Mouse (Mus musculus): ENCODE data around the gene Pdcd11. TPM values are rescaled to one million over a fixed set of nuclear protein-coding genes. Genes with fewer than 3 reads are reported as not detected.

Gene Pdcd11
- polyA plus RNA-seq, 1 experiment from 2014 or later = 5.9 TPM

GRCm38 (mm10) chr19:47104641-47105271 lies 14.2 kb downstream of the Pdcd11 start:
- Histone ChIP-seq H3K4me1 (ENCODE audit: control insufficient read depth, insufficient read depth, low read length) (no peaks in the 10 kb centered on the region), H3K27me3 (ENCODE audit: control insufficient read depth, insufficient read depth, low read length) (no peaks in the 10 kb centered on the region), H3K36me3 (ENCODE audit: control insufficient read depth, insufficient read depth, low read length) (peaks cover 80% of the 10 kb centered on the region), H3K4me2 (ENCODE audit: low read depth, low read length) (no peak overlapping the region), H3K27ac (ENCODE audit: low read depth, low read length) (no peak overlapping the region), H3K9me3 (ENCODE audit: control insufficient read depth, low read length) (no peaks in the 10 kb centered on the region), H3K4me3 (ENCODE audit: low read depth, low read length) (no peak overlapping the region), H3K9ac (replicated peaks; ENCODE audit: low read depth, low read length) (no peak overlapping the region)
- WGBS = 93% methylated on average over 9 of the region's 9 CpGs
- no peak for ATAC-seq (ENCODE audit: low read depth)

GRCm38 (mm10) chr19:47118634-47119033 lies 28.1 kb downstream of the Pdcd11 start:
- no peak for ATAC-seq (ENCODE audit: low read depth)
- H3K27ac ChIP-seq (ENCODE audit: low read depth, low read length) = no peak overlapping the region
- H3K4me2 ChIP-seq (ENCODE audit: low read depth, low read length) = no peak overlapping the region
- no peaks in the 10 kb centered on the region for H3K4me1 ChIP-seq (ENCODE audit: control insufficient read depth, insufficient read depth, low read length)
- no peaks in the 10 kb centered on the region for H3K9me3 ChIP-seq (ENCODE audit: control insufficient read depth, low read length)
- WGBS = 93% methylated on average over 2 of the region's 2 CpGs
- peaks cover 27% of the 10 kb centered on the region for H3K36me3 ChIP-seq (ENCODE audit: control insufficient read depth, insufficient read depth, low read length)
- H3K9ac ChIP-seq (replicated peaks; ENCODE audit: low read depth, low read length) = no peak overlapping the region
- no peak overlapping the region for H3K4me3 ChIP-seq (ENCODE audit: low read depth, low read length)
- H3K27me3 ChIP-seq (ENCODE audit: control insufficient read depth, insufficient read depth, low read length) = no peaks in the 10 kb centered on the region

- no peaks in the 10 kb centered on the region for H3K9me3 ChIP-seq (ENCODE audit: control insufficient read depth, low read length)
- no peak overlapping the region for H3K27ac ChIP-seq (ENCODE audit: low read depth, low read length)
- no peak overlapping the region for H3K9ac ChIP-seq (replicated peaks; ENCODE audit: low read depth, low read length)
- H3K4me1 ChIP-seq (ENCODE audit: control insufficient read depth, insufficient read depth, low read length) = no peaks in the 10 kb centered on the region
- WGBS = 39% methylated on average over 4 of the region's 4 CpGs
- no peaks in the 10 kb centered on the region for H3K27me3 ChIP-seq (ENCODE audit: control insufficient read depth, insufficient read depth, low read length)
- ATAC-seq (ENCODE audit: low read depth) = no peak
- no peak overlapping the region for H3K4me2 ChIP-seq (ENCODE audit: low read depth, low read length)
- peaks cover 30% of the 10 kb centered on the region for H3K36me3 ChIP-seq (ENCODE audit: control insufficient read depth, insufficient read depth, low read length)
- no peak overlapping the region for H3K4me3 ChIP-seq (ENCODE audit: low read depth, low read length)
Measured at GRCm38 (mm10) chr19:47121054-47121453, 30.5 kb downstream of the Pdcd11 start.

- Histone ChIP-seq H3K4me2 (ENCODE audit: low read depth, low read length) (no peak overlapping the region), H3K4me3 (ENCODE audit: low read depth, low read length) (no peak overlapping the region), H3K27ac (ENCODE audit: low read depth, low read length) (no peak overlapping the region), H3K9me3 (ENCODE audit: control insufficient read depth, low read length) (no peaks in the 10 kb centered on the region), H3K27me3 (ENCODE audit: control insufficient read depth, insufficient read depth, low read length) (no peaks in the 10 kb centered on the region), H3K4me1 (ENCODE audit: control insufficient read depth, insufficient read depth, low read length) (no peaks in the 10 kb centered on the region), H3K36me3 (ENCODE audit: control insufficient read depth, insufficient read depth, low read length) (peaks cover 36% of the 10 kb centered on the region), H3K9ac (replicated peaks; ENCODE audit: low read depth, low read length) (no peak overlapping the region)
- 27% methylated on average over 2 of the region's 2 CpGs for WGBS
- ATAC-seq (ENCODE audit: low read depth) = no peak
Measured at GRCm38 (mm10) chr19:47122802-47123201, 32.2 kb downstream of the Pdcd11 start.

GRCm38 (mm10) chr19:47128164-47128563 lies 37.6 kb downstream of the Pdcd11 start:
- WGBS = 95% methylated on average over 10 of the region's 10 CpGs
- no peak overlapping the region for H3K4me2 ChIP-seq (ENCODE audit: low read depth, low read length)
- H3K36me3 ChIP-seq (ENCODE audit: control insufficient read depth, insufficient read depth, low read length) = peaks cover 61% of the 10 kb centered on the region
- no peak overlapping the region for H3K4me3 ChIP-seq (ENCODE audit: low read depth, low read length)
- no peaks in the 10 kb centered on the region for H3K9me3 ChIP-seq (ENCODE audit: control insufficient read depth, low read length)
- no peak overlapping the region for H3K27ac ChIP-seq (ENCODE audit: low read depth, low read length)
- ATAC-seq (ENCODE audit: low read depth) = no peak
- H3K27me3 ChIP-seq (ENCODE audit: control insufficient read depth, insufficient read depth, low read length) = no peaks in the 10 kb centered on the region
- no peaks in the 10 kb centered on the region for H3K4me1 ChIP-seq (ENCODE audit: control insufficient read depth, insufficient read depth, low read length)
- H3K9ac ChIP-seq (replicated peaks; ENCODE audit: low read depth, low read length) = no peak overlapping the region

- H3K4me1 ChIP-seq (ENCODE audit: control insufficient read depth, insufficient read depth, low read length) = no peaks in the 10 kb centered on the region
- 97% methylated on average over 11 of the region's 11 CpGs for WGBS
- no peak overlapping the region for H3K4me3 ChIP-seq (ENCODE audit: low read depth, low read length)
- peaks cover 61% of the 10 kb centered on the region for H3K36me3 ChIP-seq (ENCODE audit: control insufficient read depth, insufficient read depth, low read length)
- H3K27me3 ChIP-seq (ENCODE audit: control insufficient read depth, insufficient read depth, low read length) = no peaks in the 10 kb centered on the region
- no peak overlapping the region for H3K27ac ChIP-seq (ENCODE audit: low read depth, low read length)
- ATAC-seq (ENCODE audit: low read depth) = no peak
- H3K9me3 ChIP-seq (ENCODE audit: control insufficient read depth, low read length) = no peaks in the 10 kb centered on the region
- no peak overlapping the region for H3K9ac ChIP-seq (replicated peaks; ENCODE audit: low read depth, low read length)
- H3K4me2 ChIP-seq (ENCODE audit: low read depth, low read length) = no peak overlapping the region
Measured at GRCm38 (mm10) chr19:47128835-47129234, 38.3 kb downstream of the Pdcd11 start.

- no peak overlapping the region for H3K4me3 ChIP-seq (ENCODE audit: low read depth, low read length)
- no peak overlapping the region for H3K27ac ChIP-seq (ENCODE audit: low read depth, low read length)
- no peak overlapping the region for H3K9ac ChIP-seq (replicated peaks; ENCODE audit: low read depth, low read length)
- H3K27me3 ChIP-seq (ENCODE audit: control insufficient read depth, insufficient read depth, low read length) = no peaks in the 10 kb centered on the region
- no peaks in the 10 kb centered on the region for H3K9me3 ChIP-seq (ENCODE audit: control insufficient read depth, low read length)
- WGBS = 97% methylated on average over 15 of the region's 15 CpGs
- no peak overlapping the region for H3K4me2 ChIP-seq (ENCODE audit: low read depth, low read length)
- no peaks in the 10 kb centered on the region for H3K4me1 ChIP-seq (ENCODE audit: control insufficient read depth, insufficient read depth, low read length)
- no peak for ATAC-seq (ENCODE audit: low read depth)
- H3K36me3 ChIP-seq (ENCODE audit: control insufficient read depth, insufficient read depth, low read length) = peaks cover 47% of the 10 kb centered on the region
Measured at GRCm38 (mm10) chr19:47130551-47131125, 40.1 kb downstream of the Pdcd11 start.

- ATAC-seq (ENCODE audit: low read depth) = no peak
- Histone ChIP-seq H3K4me3 (ENCODE audit: low read depth, low read length) (no peak overlapping the region), H3K27ac (ENCODE audit: low read depth, low read length) (no peak overlapping the region), H3K4me2 (ENCODE audit: low read depth, low read length) (no peak overlapping the region), H3K9me3 (ENCODE audit: control insufficient read depth, low read length) (no peaks in the 10 kb centered on the region), H3K4me1 (ENCODE audit: control insufficient read depth, insufficient read depth, low read length) (peaks cover 4% of the 10 kb centered on the region; the same call in 1 of the 2 replicates), H3K9ac (replicated peaks; ENCODE audit: low read depth, low read length) (no peak overlapping the region), H3K27me3 (ENCODE audit: control insufficient read depth, insufficient read depth, low read length) (no peaks in the 10 kb centered on the region; the same call in 1 of the 2 replicates), H3K36me3 (ENCODE audit: control insufficient read depth, insufficient read depth, low read length) (peaks cover 33% of the 10 kb centered on the region)
- 94% methylated on average over 7 of the region's 7 CpGs for WGBS
Measured at GRCm38 (mm10) chr19:47133161-47133560, 42.6 kb downstream of the Pdcd11 start.

GRCm38 (mm10) chr19:47135568-47135967 lies 45.0 kb downstream of the Pdcd11 start:
- H3K36me3 ChIP-seq (ENCODE audit: control insufficient read depth, insufficient read depth, low read length) = peaks cover 16% of the 10 kb centered on the region
- ATAC-seq (ENCODE audit: low read depth) = no peak
- H3K4me3 ChIP-seq (ENCODE audit: low read depth, low read length) = no peak overlapping the region
- no peaks in the 10 kb centered on the region for H3K9me3 ChIP-seq (ENCODE audit: control insufficient read depth, low read length)
- WGBS = 88% methylated on average over 17 of the region's 17 CpGs
- H3K9ac ChIP-seq (replicated peaks; ENCODE audit: low read depth, low read length) = no peak overlapping the region
- H3K27ac ChIP-seq (ENCODE audit: low read depth, low read length) = no peak overlapping the region
- no peak overlapping the region for H3K4me2 ChIP-seq (ENCODE audit: low read depth, low read length)
- H3K27me3 ChIP-seq (ENCODE audit: control insufficient read depth, insufficient read depth, low read length) = no peaks in the 10 kb centered on the region; the same call in 1 of the 2 replicates
- H3K4me1 ChIP-seq (ENCODE audit: control insufficient read depth, insufficient read depth, low read length) = peaks cover 4% of the 10 kb centered on the region; the same call in 1 of the 2 replicates

All from neural tube, embryonic 14.5 days (tissue).